Mouse (Mus musculus): ENCODE results near the gene B3gnt6.

The B3gnt6 gene

GRCm38 (mm10) chr7:98149802-98150201 is 49.5 kb downstream of the B3gnt6 start:
- no peak for DNase-seq (ENCODE audit: low spot score in 2 of 2)

GRCm38 (mm10) chr7:98148721-98149407 is 50.4 kb downstream of the B3gnt6 start:
- no peak for DNase-seq (ENCODE audit: low spot score in 2 of 2)

DNA sequence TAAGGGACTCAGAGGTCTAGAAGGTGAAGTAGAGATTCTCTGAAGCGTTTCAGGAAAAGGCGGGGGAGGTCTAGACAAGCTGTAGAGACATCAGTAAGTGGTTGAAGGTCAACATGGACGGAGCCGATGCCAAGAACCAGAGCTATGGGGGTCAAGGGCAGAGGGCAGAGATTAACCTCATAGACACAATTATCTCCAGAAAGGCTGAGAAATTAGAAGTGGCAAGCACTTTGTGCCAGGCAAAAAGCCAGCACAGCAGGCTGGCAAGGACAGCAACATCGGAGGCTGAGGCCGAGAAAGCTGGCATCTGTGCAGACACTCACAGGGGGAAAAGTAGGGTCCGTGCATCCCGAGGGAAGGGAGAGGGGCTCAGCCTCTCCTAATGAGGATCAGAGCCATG is 51.5 kb downstream of the B3gnt6 start:
- no peak for DNase-seq (ENCODE audit: low spot score in 2 of 2)

DNA sequence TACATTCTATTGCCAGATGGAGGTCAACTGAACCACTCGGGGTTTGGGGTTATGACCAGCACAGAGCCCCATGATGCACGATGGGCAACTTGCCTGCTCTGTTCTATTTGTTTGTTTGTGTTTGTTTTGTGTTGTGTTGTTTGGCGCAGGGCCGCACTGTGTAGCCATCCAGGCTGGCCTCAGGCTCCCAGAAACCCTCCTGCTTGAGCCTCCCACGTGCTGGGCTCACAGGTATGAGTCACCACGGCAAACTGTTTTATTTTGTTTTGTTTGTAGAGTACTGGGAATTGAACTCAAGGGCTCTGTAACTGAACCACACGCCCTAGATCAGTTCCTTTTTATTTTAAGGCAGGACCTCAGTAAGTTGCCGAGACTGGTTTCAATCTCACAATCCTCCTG is 52.8 kb downstream of the B3gnt6 start:
- no peak for DNase-seq (ENCODE audit: low spot score in 2 of 2)

- DNase-seq (ENCODE audit: low spot score in 2 of 2), result no peak
These were observed 53.3 kb downstream of the B3gnt6 start for GRCm38 (mm10) chr7:98145842-98146446.

- no peak for DNase-seq (ENCODE audit: low spot score in 2 of 2)
These were observed 53.9 kb downstream of the B3gnt6 start, which contains the start of gene Omp for GRCm38 (mm10) chr7:98145402-98145801. Gene Omp, minus strand, starts transcription at chr7:98145502.

- no peak for DNase-seq (ENCODE audit: low spot score in 2 of 2)
These were observed 56.6 kb downstream of the B3gnt6 start for GRCm38 (mm10) chr7:98142648-98143047.

Data from frontal cortex, postnatal 14 days (tissue).